Mouse (Mus musculus): ENCODE data around the gene Birc7. TPM values are rescaled to one million over a fixed set of nuclear protein-coding genes. Genes with fewer than 3 reads are reported as not detected.

Gene Birc7
- polyA plus RNA-seq (2015; fragmentation: Nextera tagmentation; extraction: Ambion mirVana): 0.11 and 0.14 TPM in 2 replicates

GRCm38 (mm10) chr2:180928723-180929122, at the start of gene Birc7:
Gene Birc7 (plus strand): TSS chr2:180929023.
- no peak within 1 kb of the TSS for H3K27ac ChIP-seq (replicated peaks)
- H3K9me3 ChIP-seq: no peaks in the 10 kb centered on the region
- ATAC-seq (replicated peaks): no peak

GRCm38 (mm10) chr2:180879365-180880067, 49.3 kb upstream of the Birc7 start:
- Histone ChIP-seq H3K27me3 (no peaks in the 10 kb centered on the region), H3K9ac (replicated peaks) (no peak overlapping the region), H3K27ac (replicated peaks) (peak overlapping the region; percentile 85), H3K4me1 (peaks cover 29% of the 10 kb centered on the region), H3K9me3 (no peaks in the 10 kb centered on the region), H3K36me3 (no peaks in the 10 kb centered on the region), H3K4me3 (no peak overlapping the region), H3K4me2 (replicated peaks) (peak overlapping the region; percentile 14; the same call in 1 of the 2 replicates)
- 19% methylated on average over 7 of the region's 7 CpGs for WGBS
- peak; percentile 95 for ATAC-seq (replicated peaks)

More at GRCm38 (mm10) chr2:180928723-180929122, at the start of gene Birc7:
- H3K4me3 ChIP-seq: no peak within 1 kb of the TSS
- WGBS: 43% methylated on average over 4 of the region's 4 CpGs
- no peaks in the 10 kb centered on the region for H3K27me3 ChIP-seq
- no peaks in the 10 kb centered on the region for H3K36me3 ChIP-seq
- no peak within 1 kb of the TSS for H3K4me2 ChIP-seq (replicated peaks)
- no peak within 1 kb of the TSS for H3K9ac ChIP-seq (replicated peaks)
- H3K4me1 ChIP-seq: no peaks in the 10 kb centered on the region

- no peak overlapping the region for H3K27ac ChIP-seq (replicated peaks)
- H3K4me1 ChIP-seq: peaks cover 29% of the 10 kb centered on the region
- no peaks in the 10 kb centered on the region for H3K36me3 ChIP-seq
- 84% methylated on average over 9 of the region's 9 CpGs for WGBS
- no peak overlapping the region for H3K4me2 ChIP-seq (replicated peaks)
- H3K27me3 ChIP-seq: no peaks in the 10 kb centered on the region
- H3K9ac ChIP-seq (replicated peaks): no peak overlapping the region
- no peak overlapping the region for H3K4me3 ChIP-seq
- H3K9me3 ChIP-seq: no peaks in the 10 kb centered on the region
- no peak for ATAC-seq (replicated peaks)
Observed at GRCm38 (mm10) chr2:180881281-180881680, 47.5 kb upstream of the Birc7 start.

- H3K27me3 ChIP-seq: peaks cover 5% of the 10 kb centered on the region
- no peak overlapping the region for H3K9ac ChIP-seq (replicated peaks)
- 84% methylated on average over 5 of the region's 5 CpGs for WGBS
- no peak overlapping the region for H3K27ac ChIP-seq (replicated peaks)
- no peak overlapping the region for H3K4me3 ChIP-seq
- ATAC-seq (replicated peaks): no peak
- no peaks in the 10 kb centered on the region for H3K36me3 ChIP-seq
- H3K4me1 ChIP-seq: peaks cover 30% of the 10 kb centered on the region
- H3K4me2 ChIP-seq (replicated peaks): no peak overlapping the region
- H3K9me3 ChIP-seq: no peaks in the 10 kb centered on the region
Observed at GRCm38 (mm10) chr2:180885270-180885669, 43.6 kb upstream of the Birc7 start.

- peak overlapping the region; percentile 33 for H3K4me2 ChIP-seq (replicated peaks)
- peaks cover 16% of the 10 kb centered on the region for H3K27me3 ChIP-seq
- no peak for ATAC-seq (replicated peaks)
- H3K4me1 ChIP-seq: peaks cover 47% of the 10 kb centered on the region
- no peaks in the 10 kb centered on the region for H3K36me3 ChIP-seq
- peak overlapping the region; percentile 19 for H3K9ac ChIP-seq (replicated peaks)
- H3K4me3 ChIP-seq: peak overlapping the region; percentile 20
- H3K27ac ChIP-seq (replicated peaks): peak overlapping the region; percentile 98
- H3K9me3 ChIP-seq: no peaks in the 10 kb centered on the region
- WGBS: 6% methylated on average over 19 of the region's 19 CpGs
Observed at GRCm38 (mm10) chr2:180889271-180889920, 39.4 kb upstream of the Birc7 start.

GRCm38 (mm10) chr2:180889921-180890280, 38.9 kb upstream of the Birc7 start:
- H3K4me2 ChIP-seq (replicated peaks): peak overlapping the region; percentile 58
- H3K27ac ChIP-seq (replicated peaks): peak overlapping the region; percentile 98
- no peak for ATAC-seq (replicated peaks)
- H3K36me3 ChIP-seq: no peaks in the 10 kb centered on the region
- no peaks in the 10 kb centered on the region for H3K9me3 ChIP-seq
- peaks cover 47% of the 10 kb centered on the region for H3K4me1 ChIP-seq
- 0 out of 2 replicates have a peak overlapping the region, but pooled peaks have one; percentile 93 for H3K9ac ChIP-seq (replicated peaks)
- H3K27me3 ChIP-seq: peaks cover 16% of the 10 kb centered on the region
- WGBS: 14% methylated on average over 4 of the region's 4 CpGs
- 0 out of 2 replicates have a peak overlapping the region, but pooled peaks have one; percentile 75 for H3K4me3 ChIP-seq

- H3K27me3 ChIP-seq: peaks cover 16% of the 10 kb centered on the region
- H3K36me3 ChIP-seq: no peaks in the 10 kb centered on the region
- ATAC-seq (replicated peaks): no peak
- H3K4me3 ChIP-seq: peak overlapping the region; percentile 75
- peak overlapping the region; percentile 58 for H3K4me2 ChIP-seq (replicated peaks)
- H3K9ac ChIP-seq (replicated peaks): peak overlapping the region; percentile 93
- H3K4me1 ChIP-seq: peaks cover 54% of the 10 kb centered on the region
- 2% methylated on average over 29 of the region's 29 CpGs for WGBS
- H3K27ac ChIP-seq (replicated peaks): peak overlapping the region; percentile 98
- H3K9me3 ChIP-seq: no peaks in the 10 kb centered on the region
Observed at GRCm38 (mm10) chr2:180890422-180891074, 38.3 kb upstream of the Birc7 start.

GRCm38 (mm10) chr2:180891075-180891834, 37.6 kb upstream of the Birc7 start:
- peak overlapping the region; percentile 98 for H3K27ac ChIP-seq (replicated peaks)
- peak overlapping the region; percentile 93 for H3K9ac ChIP-seq (replicated peaks)
- H3K9me3 ChIP-seq: no peaks in the 10 kb centered on the region
- WGBS: 2% methylated on average over 37 of the region's 37 CpGs
- H3K4me3 ChIP-seq: peak overlapping the region; percentile 75
- ATAC-seq (replicated peaks): no peak
- H3K4me1 ChIP-seq: peaks cover 61% of the 10 kb centered on the region
- peak overlapping the region; percentile 58 for H3K4me2 ChIP-seq (replicated peaks)
- no peaks in the 10 kb centered on the region for H3K36me3 ChIP-seq
- H3K27me3 ChIP-seq: peaks cover 16% of the 10 kb centered on the region

- H3K4me3 ChIP-seq: peak overlapping the region; percentile 75
- no peaks in the 10 kb centered on the region for H3K9me3 ChIP-seq
- peak overlapping the region; percentile 58 for H3K4me2 ChIP-seq (replicated peaks)
- H3K27me3 ChIP-seq: peaks cover 16% of the 10 kb centered on the region
- no peak for ATAC-seq (replicated peaks)
- no peaks in the 10 kb centered on the region for H3K36me3 ChIP-seq
- peak overlapping the region; percentile 93 for H3K9ac ChIP-seq (replicated peaks)
- H3K4me1 ChIP-seq: peaks cover 67% of the 10 kb centered on the region
- peak overlapping the region; percentile 98 for H3K27ac ChIP-seq (replicated peaks)
- WGBS: 12% methylated on average over 9 of the region's 9 CpGs
Observed at GRCm38 (mm10) chr2:180891835-180892323, 36.9 kb upstream of the Birc7 start.

- H3K4me1 ChIP-seq: peaks cover 70% of the 10 kb centered on the region
- peak; percentile 47 for ATAC-seq (replicated peaks)
Observed at GRCm38 (mm10) chr2:180892841-180893521, 35.8 kb upstream of the Birc7 start.

GRCm38 (mm10) chr2:180893537-180894028, 35.2 kb upstream of the Birc7 start:
- ATAC-seq (replicated peaks): peak; percentile 18
- no peaks in the 10 kb centered on the region for H3K36me3 ChIP-seq
- H3K9me3 ChIP-seq: no peaks in the 10 kb centered on the region
- H3K4me2 ChIP-seq (replicated peaks): peak overlapping the region; percentile 58
- peak overlapping the region; percentile 98 for H3K27ac ChIP-seq (replicated peaks)
- peaks cover 66% of the 10 kb centered on the region for H3K4me1 ChIP-seq
- under 1% methylated on average over 50 of the region's 50 CpGs for WGBS
- peak overlapping the region; percentile 93 for H3K9ac ChIP-seq (replicated peaks)
- H3K4me3 ChIP-seq: peak overlapping the region; percentile 75
- peaks cover 16% of the 10 kb centered on the region for H3K27me3 ChIP-seq

More at GRCm38 (mm10) chr2:180892841-180893521, 35.8 kb upstream of the Birc7 start:
- Histone ChIP-seq H3K4me3 (peak overlapping the region; percentile 75), H3K27me3 (peaks cover 16% of the 10 kb centered on the region), H3K9ac (replicated peaks) (peak overlapping the region; percentile 93), H3K36me3 (no peaks in the 10 kb centered on the region), H3K27ac (replicated peaks) (peak overlapping the region; percentile 98), H3K4me2 (replicated peaks) (peak overlapping the region; percentile 58), H3K9me3 (no peaks in the 10 kb centered on the region)
- WGBS: under 1% methylated on average over 96 of the region's 97 CpGs

Data from forebrain, embryonic 15.5 days (tissue).